Mouse (Mus musculus) stomach, embryonic 14.5 days (tissue): Measurements from ENCODE around the gene Chchd5. TPM values are rescaled to one million over a fixed set of nuclear protein-coding genes. Genes with fewer than 3 reads are reported as not detected.

ENCODE experiments used
- ATAC-seq: fragments of 200-750 bp; cut with Nextera tagmentation; 2 replicates; pipeline ENCODE4 v1.8.0; 2017; ENCODE audit warnings: low read depth, moderate TSS enrichment; ENCODE audit not compliant: insufficient number of reproducible peaks, insufficient read depth, low FRiP score
- H3K27ac ChIP-seq: fragments of 300-500 bp; sonication (generic); 2 replicates; pipeline ENCODE4 v1.5.1; 2014; ENCODE audit warnings: mild to moderate bottlenecking, low read length, moderate library complexity, mixed read lengths
- H3K27me3 ChIP-seq: fragments of 300-500 bp; sonication (generic); 2 replicates; pipeline ENCODE4 v1.6.1; 2014; ENCODE audit warnings: low read length, control low read depth, mixed read lengths; ENCODE audit not compliant: control insufficient read depth, insufficient read depth
- H3K36me3 ChIP-seq: fragments of 300-500 bp; sonication (generic); 2 replicates; pipeline ENCODE4 v1.6.1; 2014; ENCODE audit warnings: mild to moderate bottlenecking, control low read depth, low read length, moderate library complexity, mixed read lengths; ENCODE audit not compliant: control insufficient read depth, insufficient read depth
- H3K4me1 ChIP-seq: fragments of 300-500 bp; sonication (generic); 2 replicates; pipeline ENCODE4 v1.6.1; 2014; ENCODE audit warnings: low read length, control low read depth, mixed read lengths; ENCODE audit not compliant: control insufficient read depth, insufficient read depth
- H3K4me2 ChIP-seq: fragments of 300-500 bp; sonication (generic); replicated peaks from 2 replicates; pipeline ENCODE4 v1.6.1; 2014; ENCODE audit warnings: low read depth, low read length, control low read depth
- H3K4me3 ChIP-seq: fragments of 300-500 bp; sonication (generic); 2 replicates; pipeline ENCODE4 v1.5.1; 2014; ENCODE audit warnings: low read depth, low read length, control low read depth
- H3K9ac ChIP-seq: fragments of 300-500 bp; sonication (generic); replicated peaks from 2 replicates; pipeline ENCODE4 v1.6.1; 2014; ENCODE audit warnings: low read depth, mild to moderate bottlenecking, control low read depth, low read length, moderate library complexity, mixed read lengths
- H3K9me3 ChIP-seq: fragments of 300-500 bp; sonication (generic); 2 replicates; pipeline ENCODE4 v1.6.1; 2016; ENCODE audit warnings: low read depth, low read length, control low read depth; ENCODE audit not compliant: control insufficient read depth
- WGBS: fragments of 180-500 bp; shearing (Covaris S2); extraction: QIAGEN DNeasy Blood & Tissue Kit; methylation state at CpG from one replicate; pipeline ENCODE4 v1.1.7; 2014; 5-methylcytosine and 5-hydroxymethylcytosine counted together
- polyA plus RNA-seq: library from polyadenylated mRNA; unstranded; fragments of >200 nt; fragmentation: Nextera tagmentation; extraction: Ambion mirVana; gene quantifications from 2 replicates; pipeline ENCODE4 v1.2.1, GENCODE M21; 2014

Gene Chchd5
- polyA plus RNA-seq, 1 experiment from 2014 or later: 26.0 TPM

GRCm38 (mm10) chr2:129132231-129132630 lies 2.7 kb downstream of the Chchd5 start:
- Histone ChIP-seq H3K36me3 (peaks cover 17% of the 10 kb centered on the region), H3K9me3 (peaks cover 7% of the 10 kb centered on the region; the same call in 1 of the 2 replicates), H3K9ac (no peak overlapping the region), H3K27ac (no peak overlapping the region), H3K4me2 (no peak overlapping the region), H3K4me1 (peaks cover 10% of the 10 kb centered on the region; the same call in 1 of the 2 replicates), H3K4me3 (no peak overlapping the region), H3K27me3 (no peaks in the 10 kb centered on the region)
- 95% methylated on average over 7 of the region's 7 CpGs for WGBS
- no peak for ATAC-seq

GRCm38 (mm10) chr2:129133006-129133805 lies 3.7 kb downstream of the Chchd5 start:
- H3K4me1 ChIP-seq: peaks cover 10% of the 10 kb centered on the region; the same call in 1 of the 2 replicates
- H3K27me3 ChIP-seq: no peaks in the 10 kb centered on the region
- H3K4me2 ChIP-seq: no peak overlapping the region
- H3K36me3 ChIP-seq: peaks cover 15% of the 10 kb centered on the region
- ATAC-seq: no peak
- H3K9ac ChIP-seq: no peak overlapping the region
- WGBS: 95% methylated on average over 14 of the region's 14 CpGs
- no peak overlapping the region for H3K4me3 ChIP-seq
- no peak overlapping the region for H3K27ac ChIP-seq
- H3K9me3 ChIP-seq: peaks cover 7% of the 10 kb centered on the region; the same call in 1 of the 2 replicates

- H3K27me3 ChIP-seq: no peaks in the 10 kb centered on the region
- H3K4me1 ChIP-seq: no peaks in the 10 kb centered on the region
- WGBS: 89% methylated on average over 10 of the region's 10 CpGs
- H3K4me2 ChIP-seq: no peak overlapping the region
- no peak overlapping the region for H3K9ac ChIP-seq
- H3K27ac ChIP-seq: no peak overlapping the region
- no peaks in the 10 kb centered on the region for H3K36me3 ChIP-seq
- ATAC-seq: no peak
- H3K4me3 ChIP-seq: no peak overlapping the region
- H3K9me3 ChIP-seq: no peaks in the 10 kb centered on the region
Measured at GRCm38 (mm10) chr2:129139906-129140305, 10.4 kb downstream of the Chchd5 start.

GRCm38 (mm10) chr2:129148836-129149235 lies 19.3 kb downstream of the Chchd5 start:
- H3K4me3 ChIP-seq: no peak overlapping the region
- no peak overlapping the region for H3K9ac ChIP-seq
- no peaks in the 10 kb centered on the region for H3K9me3 ChIP-seq
- no peak overlapping the region for H3K4me2 ChIP-seq
- ATAC-seq: no peak
- H3K36me3 ChIP-seq: no peaks in the 10 kb centered on the region
- WGBS: 66% methylated on average over 2 of the region's 2 CpGs
- H3K4me1 ChIP-seq: no peaks in the 10 kb centered on the region
- no peak overlapping the region for H3K27ac ChIP-seq
- no peaks in the 10 kb centered on the region for H3K27me3 ChIP-seq

- Histone ChIP-seq H3K27ac (no peak overlapping the region), H3K9ac (no peak overlapping the region), H3K4me3 (no peak overlapping the region), H3K27me3 (no peaks in the 10 kb centered on the region), H3K4me1 (no peaks in the 10 kb centered on the region), H3K4me2 (no peak overlapping the region), H3K36me3 (no peaks in the 10 kb centered on the region), H3K9me3 (no peaks in the 10 kb centered on the region)
- WGBS: 81% methylated on average over 5 of the region's 5 CpGs
- ATAC-seq: no peak
Measured at GRCm38 (mm10) chr2:129150386-129150785, 20.9 kb downstream of the Chchd5 start.

- Histone ChIP-seq H3K27me3 (no peaks in the 10 kb centered on the region), H3K4me3 (no peak overlapping the region), H3K36me3 (no peaks in the 10 kb centered on the region), H3K27ac (no peak overlapping the region), H3K9me3 (no peaks in the 10 kb centered on the region), H3K4me2 (no peak overlapping the region), H3K4me1 (no peaks in the 10 kb centered on the region), H3K9ac (no peak overlapping the region)
- ATAC-seq: no peak
- 70% methylated on average over 9 of the region's 9 CpGs for WGBS
Measured at GRCm38 (mm10) chr2:129151111-129151510, 21.6 kb downstream of the Chchd5 start.

GRCm38 (mm10) chr2:129152751-129153150 lies 23.3 kb downstream of the Chchd5 start:
- Histone ChIP-seq H3K4me2 (no peak overlapping the region), H3K9me3 (no peaks in the 10 kb centered on the region), H3K4me3 (no peak overlapping the region), H3K9ac (no peak overlapping the region), H3K4me1 (no peaks in the 10 kb centered on the region), H3K36me3 (no peaks in the 10 kb centered on the region), H3K27me3 (no peaks in the 10 kb centered on the region), H3K27ac (no peak overlapping the region)
- WGBS: 43% methylated on average over 1 of the region's 1 CpGs
- no peak for ATAC-seq

- no peaks in the 10 kb centered on the region for H3K27me3 ChIP-seq
- ATAC-seq: no peak
- H3K4me2 ChIP-seq: no peak overlapping the region
- H3K27ac ChIP-seq: no peak overlapping the region
- H3K4me1 ChIP-seq: no peaks in the 10 kb centered on the region
- no peaks in the 10 kb centered on the region for H3K36me3 ChIP-seq
- 72% methylated on average over 5 of the region's 5 CpGs for WGBS
- H3K9ac ChIP-seq: no peak overlapping the region
- H3K4me3 ChIP-seq: no peak overlapping the region
- no peaks in the 10 kb centered on the region for H3K9me3 ChIP-seq
Measured at GRCm38 (mm10) chr2:129164815-129165214, 35.3 kb downstream of the Chchd5 start.
